Mouse (Mus musculus): Measurements from ENCODE around the gene Olfr73.

GRCm38 (mm10) chr2:88037599-88037998, at the start of gene Olfr73:
- TF ChIP-seq CTCF (IDR thresholded peaks at IDR 0.05) (no peak), EP300 (IDR thresholded peaks at IDR 0.05) (no peak)
